Mouse (Mus musculus): ENCODE results near the gene Sfxn1. TPM values are rescaled to one million over a fixed set of nuclear protein-coding genes. Genes with fewer than 3 reads are reported as not detected.
A peak's percentile ranks its signal among the peaks of the same experiment; 100 is the strongest.

Sfxn1 gene
- polyA plus RNA-seq, 1 experiment from 2014 or later = 86.2 TPM

- no peak for DNase-seq (ENCODE audit: low spot score)
- peaks cover 30% of the 10 kb centered on the region for H3K4me1 ChIP-seq
- no peaks in the 10 kb centered on the region for H3K9me3 ChIP-seq (replicated peaks)
- whole genome bisulfite sequencing = 19% methylated on average over 9 of the region's 9 CpGs
- H3K27ac ChIP-seq (replicated peaks) = peak overlapping the region; percentile 46; the same call in 1 of the 2 replicates
- H3K36me3 ChIP-seq = no peaks in the 10 kb centered on the region
- no peak overlapping the region for H3K4me3 ChIP-seq
- H3K27me3 ChIP-seq (ENCODE audit: low read depth, poor library complexity, severe bottlenecking) = no peaks in the 10 kb centered on the region
Observed at GRCm38 (mm10) chr13:54153672-54154218, 82.1 kb downstream of the Sfxn1 start.

- H3K4me1 ChIP-seq = peaks cover 50% of the 10 kb centered on the region
- no peak for DNase-seq (ENCODE audit: low spot score)
- no peak overlapping the region for H3K4me3 ChIP-seq
- no peaks in the 10 kb centered on the region for H3K27me3 ChIP-seq (ENCODE audit: low read depth, poor library complexity, severe bottlenecking)
- no peaks in the 10 kb centered on the region for H3K36me3 ChIP-seq
- WGBS = 86% methylated on average over 2 of the region's 2 CpGs
- H3K9me3 ChIP-seq (replicated peaks) = no peaks in the 10 kb centered on the region
- H3K27ac ChIP-seq (replicated peaks) = no peak overlapping the region; the same call in 1 of the 2 replicates
Observed at GRCm38 (mm10) chr13:54155822-54156221, 84.2 kb downstream of the Sfxn1 start.

Other genes with a start within 250 kb of the Sfxn1 start
- 0.26 and 0.52 TPM in 2 replicates for gene Drd1, start 16.2 kb upstream of the Sfxn1 start, polyA plus RNA-seq (2016; fragmentation: Nextera tagmentation; extraction: Ambion mirVana)
- 0.14 and 0.15 TPM in 2 replicates for gene Hrh2, start 120.3 kb downstream of the Sfxn1 start, polyA plus RNA-seq (2016; fragmentation: Nextera tagmentation; extraction: Ambion mirVana)

Measured in midbrain, embryonic 10.5 days (tissue).